Mouse (Mus musculus): ENCODE measurements at regions not wholly inside any gene's neighbourhood (a gene's known extent, or its start where the extent isn't known, plus 50 kb on each side); places are given as distances from the start of the nearest gene placed in this dataset.

GRCm38 (mm10) chr5:18080761-18081160 lies 118.4 kb downstream of the Gnat3 start:
- Histone ChIP-seq H3K4me1 (no peaks in the 10 kb centered on the region), H3K27me3 (no peaks in the 10 kb centered on the region)
- ATAC-seq (ENCODE audit: low FRiP score, low read depth), result no peak

GRCm38 (mm10) chr5:18082219-18082618 lies 119.9 kb downstream of the Gnat3 start:
- H3K9ac ChIP-seq, result no peak overlapping the region
- no peaks in the 10 kb centered on the region for H3K36me3 ChIP-seq
- no peak overlapping the region for H3K4me2 ChIP-seq (replicated peaks)
- no peak overlapping the region for H3K4me3 ChIP-seq
- H3K4me1 ChIP-seq, result no peaks in the 10 kb centered on the region
- WGBS, result 66% methylated on average over 9 of the region's 9 CpGs
- no peak for ATAC-seq (ENCODE audit: low FRiP score, low read depth)
- no peaks in the 10 kb centered on the region for H3K27me3 ChIP-seq
- H3K9me3 ChIP-seq, result no peaks in the 10 kb centered on the region
- no peak overlapping the region for H3K27ac ChIP-seq

More at GRCm38 (mm10) chr5:18080761-18081160, 118.4 kb downstream of the Gnat3 start:
- no peak overlapping the region for H3K27ac ChIP-seq
- no peaks in the 10 kb centered on the region for H3K36me3 ChIP-seq
- H3K9me3 ChIP-seq, result no peaks in the 10 kb centered on the region
- H3K9ac ChIP-seq, result no peak overlapping the region
- H3K4me3 ChIP-seq, result no peak overlapping the region
- no peak overlapping the region for H3K4me2 ChIP-seq (replicated peaks)

DNA sequence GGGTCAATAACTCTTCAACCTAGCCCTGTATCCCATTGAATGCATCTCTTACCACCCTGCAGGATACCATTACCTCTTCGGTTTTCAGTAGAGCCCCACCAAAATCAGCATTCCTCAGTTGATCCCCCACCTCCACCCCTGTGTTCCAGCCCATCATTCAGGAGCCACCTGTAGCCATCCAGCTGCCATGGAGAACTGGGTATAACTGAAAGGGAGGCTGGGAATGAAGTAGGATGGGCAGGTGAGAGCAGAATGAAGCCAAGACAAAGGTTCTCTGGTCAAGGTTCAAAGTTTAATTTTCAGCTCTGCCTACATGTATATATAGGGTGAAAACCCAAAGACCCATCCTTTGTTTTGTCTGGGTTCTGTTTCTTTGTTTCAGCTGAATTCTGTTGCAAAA lies 121.4 kb downstream of the Gnat3 start:
- no peaks in the 10 kb centered on the region for H3K27me3 ChIP-seq
- no peaks in the 10 kb centered on the region for H3K36me3 ChIP-seq
- WGBS, result 77% methylated on average over 1 of the region's 1 CpGs

DNA sequence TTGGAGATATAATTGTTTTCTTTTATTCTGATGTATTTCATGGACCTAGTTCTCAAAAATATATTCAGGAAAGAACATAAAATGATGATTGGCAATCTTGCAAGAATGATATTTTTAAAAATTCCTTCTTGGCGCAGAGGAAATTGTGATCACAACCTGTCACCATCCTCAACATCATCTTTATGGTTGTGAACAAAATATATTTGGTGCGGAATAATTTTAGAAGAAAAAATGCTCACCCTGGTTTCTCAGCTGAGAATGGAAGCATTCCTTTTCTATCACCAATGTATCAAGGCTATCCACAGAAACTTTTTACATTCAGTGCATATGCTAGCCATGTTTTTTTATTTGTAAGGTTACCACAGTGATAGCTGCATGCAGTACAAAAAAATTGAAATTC lies 123.1 kb downstream of the Gnat3 start:
- WGBS, result 92% methylated on average over 2 of the region's 2 CpGs
- H3K4me2 ChIP-seq (replicated peaks), result no peak overlapping the region

More for the DNA sequence above, 121.4 kb downstream of the Gnat3 start:
- Histone ChIP-seq H3K9me3 (no peaks in the 10 kb centered on the region), H3K9ac (no peak overlapping the region), H3K4me2 (replicated peaks) (no peak overlapping the region), H3K4me1 (no peaks in the 10 kb centered on the region), H3K4me3 (no peak overlapping the region), H3K27ac (no peak overlapping the region)
- no peak for ATAC-seq (ENCODE audit: low FRiP score, low read depth)

DNA sequence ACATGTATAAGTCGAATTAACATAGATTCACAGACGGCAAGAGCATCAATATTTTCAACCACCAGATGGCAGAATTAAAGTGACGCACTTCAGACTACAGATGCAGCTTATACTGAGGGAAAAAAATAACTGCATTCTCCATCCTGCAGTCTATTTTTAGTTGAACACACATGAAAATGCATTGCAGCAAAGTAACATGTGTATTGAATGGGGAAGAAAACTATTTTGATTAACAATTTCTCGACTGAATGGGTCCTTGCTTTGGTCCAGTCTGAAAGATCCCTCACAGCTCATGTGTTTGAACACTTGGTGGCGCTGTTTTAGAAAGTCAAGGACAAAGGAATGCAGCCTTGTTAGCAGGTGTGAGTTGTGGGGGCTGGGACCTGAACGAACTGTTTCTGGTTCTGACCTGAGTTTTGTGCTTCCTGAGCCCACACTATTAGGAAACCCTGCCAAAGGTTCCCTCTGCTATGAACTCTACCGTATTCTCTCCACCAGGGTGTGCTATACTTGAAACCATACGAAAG lies 125.6 kb downstream of the Gnat3 start:
- 0 out of 2 replicates have a peak, but pooled peaks cover 4% of the 10 kb centered on the region for H3K4me1 ChIP-seq
- peak overlapping the region; percentile 25; the same call in 1 of the 2 replicates for H3K4me2 ChIP-seq (replicated peaks)
- no peaks in the 10 kb centered on the region for H3K27me3 ChIP-seq
- ATAC-seq (ENCODE audit: low FRiP score, low read depth), result peak; percentile 71; the same call in 1 of the 2 replicates
- H3K9me3 ChIP-seq, result no peaks in the 10 kb centered on the region
- 42% methylated on average over 8 of the region's 8 CpGs for WGBS
- H3K4me3 ChIP-seq, result no peak overlapping the region
- no peak overlapping the region for H3K9ac ChIP-seq
- no peak overlapping the region for H3K27ac ChIP-seq
- H3K36me3 ChIP-seq, result no peaks in the 10 kb centered on the region

More for the DNA sequence above, 123.1 kb downstream of the Gnat3 start:
- Histone ChIP-seq H3K4me1 (0 out of 2 replicates have a peak, but pooled peaks cover 4% of the 10 kb centered on the region), H3K9ac (no peak overlapping the region), H3K27me3 (no peaks in the 10 kb centered on the region), H3K4me3 (no peak overlapping the region), H3K9me3 (no peaks in the 10 kb centered on the region), H3K27ac (no peak overlapping the region), H3K36me3 (no peaks in the 10 kb centered on the region)
- ATAC-seq (ENCODE audit: low FRiP score, low read depth), result no peak

DNA sequence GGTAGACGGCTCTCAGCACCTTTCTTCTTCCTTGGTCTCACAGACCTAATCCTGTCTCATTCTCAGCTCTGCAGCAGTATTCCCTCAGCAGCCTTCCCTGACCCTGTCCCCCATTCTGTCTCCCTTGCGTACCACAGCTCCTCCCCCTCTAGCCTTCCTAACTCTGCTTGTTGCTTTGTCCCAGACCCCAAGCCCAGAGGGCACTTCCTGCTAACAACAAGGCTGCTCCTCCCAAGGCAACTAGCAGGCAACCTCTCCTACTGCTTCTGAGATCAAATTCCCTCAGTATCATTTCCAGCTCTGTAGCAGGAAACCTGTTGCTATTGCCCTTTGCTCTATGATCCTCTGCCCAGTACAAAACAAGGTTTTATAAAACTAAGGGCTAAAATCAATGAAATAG lies 127.6 kb downstream of the Gnat3 start:
- no peak overlapping the region for H3K4me2 ChIP-seq (replicated peaks)
- H3K27ac ChIP-seq, result no peak overlapping the region
- no peaks in the 10 kb centered on the region for H3K9me3 ChIP-seq
- H3K9ac ChIP-seq, result no peak overlapping the region
- ATAC-seq (ENCODE audit: low FRiP score, low read depth), result no peak
- no peaks in the 10 kb centered on the region for H3K27me3 ChIP-seq
- no peaks in the 10 kb centered on the region for H3K36me3 ChIP-seq
- 0 out of 2 replicates have a peak, but pooled peaks cover 4% of the 10 kb centered on the region for H3K4me1 ChIP-seq
- WGBS, result 25% methylated on average over 2 of the region's 2 CpGs
- no peak overlapping the region for H3K4me3 ChIP-seq

DNA sequence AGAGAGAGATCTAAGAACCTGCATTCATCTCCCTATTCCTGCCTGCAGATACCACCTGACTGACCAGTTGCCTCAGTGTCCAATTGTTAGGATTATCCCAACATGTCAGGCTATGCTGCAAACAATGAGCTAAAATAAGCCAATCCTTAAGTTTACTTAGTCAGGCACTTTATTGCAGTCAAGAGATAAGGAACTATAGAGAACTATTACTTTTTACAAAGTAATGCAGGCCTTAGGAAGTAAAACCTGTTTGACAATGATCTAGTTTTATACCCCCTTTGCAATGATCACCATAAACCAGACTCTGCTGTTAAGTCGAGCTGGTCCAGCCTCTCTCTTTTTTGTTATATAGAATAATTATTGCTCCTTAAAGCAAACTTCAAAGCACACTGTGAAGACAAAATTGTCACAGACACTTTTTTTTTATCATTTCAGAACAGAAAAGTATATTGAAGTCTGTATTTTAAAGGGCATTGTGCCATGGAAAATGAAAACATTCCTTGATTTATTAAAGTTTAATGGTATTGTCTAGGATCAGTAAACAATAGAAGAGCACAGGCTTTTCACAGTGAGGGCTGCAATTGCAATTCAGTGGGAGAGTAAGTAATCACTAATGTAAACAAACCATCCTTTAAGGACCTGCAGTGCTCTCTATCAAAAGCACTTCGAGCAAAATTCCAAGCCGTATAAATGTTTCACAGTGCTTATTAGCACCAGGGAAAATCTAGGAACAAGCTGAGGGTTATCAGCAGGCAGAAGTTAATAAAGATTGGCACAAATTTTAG lies 152.7 kb downstream of the Gnat3 start:
- no peak overlapping the region for H3K9ac ChIP-seq
- H3K4me3 ChIP-seq, result no peak overlapping the region
- H3K4me2 ChIP-seq (replicated peaks), result no peak overlapping the region
- no peaks in the 10 kb centered on the region for H3K27me3 ChIP-seq
- no peaks in the 10 kb centered on the region for H3K9me3 ChIP-seq
- WGBS, result 12% methylated on average over 3 of the region's 3 CpGs
- ATAC-seq (ENCODE audit: low FRiP score, low read depth), result no peak
- no peaks in the 10 kb centered on the region for H3K36me3 ChIP-seq
- H3K27ac ChIP-seq, result no peak overlapping the region
- H3K4me1 ChIP-seq, result no peaks in the 10 kb centered on the region

GRCm38 (mm10) chr5:18135794-18136678 lies 173.7 kb downstream of the Gnat3 start:
- 58% methylated on average over 7 of the region's 7 CpGs for WGBS
- H3K9me3 ChIP-seq, result 0 out of 2 replicates have a peak, but pooled peaks cover 3% of the 10 kb centered on the region
- H3K27ac ChIP-seq, result peak overlapping the region; percentile 28; the same call in 1 of the 2 replicates

DNA sequence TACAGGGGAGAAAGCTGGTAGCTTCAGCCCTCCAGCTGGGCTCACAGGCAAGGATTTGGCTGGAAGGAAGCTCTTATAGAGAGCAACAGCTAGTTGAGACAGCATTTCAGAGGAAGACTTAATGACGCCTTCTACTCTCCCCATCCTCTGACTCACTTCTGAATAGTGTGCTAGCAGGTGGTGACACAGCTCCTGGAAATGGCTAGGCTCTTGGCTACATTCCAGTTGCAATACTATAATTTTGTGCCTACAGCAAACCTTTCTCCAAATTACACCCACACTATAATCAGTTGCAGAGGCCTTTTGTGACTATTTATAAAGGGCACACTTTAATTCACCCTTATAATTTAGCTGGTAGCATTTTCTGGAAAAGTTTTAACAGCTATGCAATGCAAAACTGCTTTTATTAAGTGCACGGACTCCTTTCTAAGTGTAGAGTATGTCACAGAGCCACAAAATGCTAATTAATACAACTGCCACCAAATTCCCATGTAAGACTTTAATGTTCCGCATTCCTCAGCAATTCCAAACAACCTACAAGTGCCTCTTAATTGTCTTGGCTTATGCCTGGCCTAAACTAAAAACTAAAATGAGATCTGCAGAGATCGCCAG lies 175.2 kb downstream of the Gnat3 start:
- Histone ChIP-seq H3K4me3 (no peak overlapping the region), H3K4me2 (replicated peaks) (no peak overlapping the region), H3K4me1 (peaks cover 15% of the 10 kb centered on the region), H3K9me3 (0 out of 2 replicates have a peak, but pooled peaks cover 3% of the 10 kb centered on the region), H3K36me3 (no peaks in the 10 kb centered on the region), H3K27ac (peak overlapping the region; percentile 28; the same call in 1 of the 2 replicates), H3K9ac (no peak overlapping the region), H3K27me3 (no peaks in the 10 kb centered on the region)
- 32% methylated on average over 4 of the region's 4 CpGs for WGBS
- peak; percentile 76 for ATAC-seq (ENCODE audit: low FRiP score, low read depth)

More at GRCm38 (mm10) chr5:18135794-18136678, 173.7 kb downstream of the Gnat3 start:
- Histone ChIP-seq H3K36me3 (no peaks in the 10 kb centered on the region), H3K4me3 (no peak overlapping the region), H3K9ac (no peak overlapping the region), H3K4me2 (replicated peaks) (no peak overlapping the region), H3K4me1 (peaks cover 15% of the 10 kb centered on the region), H3K27me3 (no peaks in the 10 kb centered on the region)
- ATAC-seq (ENCODE audit: low FRiP score, low read depth), result no peak

- H3K9ac ChIP-seq, result no peak overlapping the region
- H3K4me3 ChIP-seq, result no peak overlapping the region
- no peaks in the 10 kb centered on the region for H3K9me3 ChIP-seq
- H3K27ac ChIP-seq, result no peak overlapping the region
- 78% methylated on average over 1 of the region's 1 CpGs for WGBS
- H3K36me3 ChIP-seq, result no peaks in the 10 kb centered on the region
- H3K27me3 ChIP-seq, result no peaks in the 10 kb centered on the region
- no peak for ATAC-seq (ENCODE audit: low FRiP score, low read depth)
- no peak overlapping the region for H3K4me2 ChIP-seq (replicated peaks)
- H3K4me1 ChIP-seq, result no peaks in the 10 kb centered on the region
Measured at GRCm38 (mm10) chr5:18152241-18152640, 189.9 kb downstream of the Gnat3 start.

GRCm38 (mm10) chr5:18153703-18154102 lies 191.4 kb downstream of the Gnat3 start:
- Histone ChIP-seq H3K4me2 (replicated peaks) (no peak overlapping the region), H3K4me3 (no peak overlapping the region), H3K27me3 (no peaks in the 10 kb centered on the region), H3K27ac (no peak overlapping the region), H3K4me1 (no peaks in the 10 kb centered on the region), H3K9ac (no peak overlapping the region), H3K36me3 (no peaks in the 10 kb centered on the region), H3K9me3 (no peaks in the 10 kb centered on the region)
- WGBS, result 88% methylated on average over 1 of the region's 1 CpGs
- no peak for ATAC-seq (ENCODE audit: low FRiP score, low read depth)

Measured in limb, embryonic 13.5 days (tissue).